Mouse (Mus musculus) heart, adult 2 months (tissue): Measurements from ENCODE around the gene Sema3d.

Experiments
- CTCF ChIP-seq: fragments of 200-600 bp; IDR thresholded peaks from 2 replicates; pipeline ENCODE4 v1.8.1; 2022; ENCODE audit warnings: antibody characterized with exemption, mild to moderate bottlenecking, moderate library complexity
- EP300 ChIP-seq: fragments of 200-500 bp; IDR thresholded peaks from 2 replicates; pipeline ENCODE4 v1.6.1; 2011; ENCODE audit warnings: low read depth, low read length, control low read depth; ENCODE audit not compliant: insufficient read depth
- POLR2A ChIP-seq: fragments of 200-500 bp; IDR thresholded peaks from 2 replicates; pipeline ENCODE4 v1.6.1; 2011; ENCODE audit warnings: mild to moderate bottlenecking, low read depth, low read length, control low read depth; ENCODE audit not compliant: insufficient read depth

DNA sequence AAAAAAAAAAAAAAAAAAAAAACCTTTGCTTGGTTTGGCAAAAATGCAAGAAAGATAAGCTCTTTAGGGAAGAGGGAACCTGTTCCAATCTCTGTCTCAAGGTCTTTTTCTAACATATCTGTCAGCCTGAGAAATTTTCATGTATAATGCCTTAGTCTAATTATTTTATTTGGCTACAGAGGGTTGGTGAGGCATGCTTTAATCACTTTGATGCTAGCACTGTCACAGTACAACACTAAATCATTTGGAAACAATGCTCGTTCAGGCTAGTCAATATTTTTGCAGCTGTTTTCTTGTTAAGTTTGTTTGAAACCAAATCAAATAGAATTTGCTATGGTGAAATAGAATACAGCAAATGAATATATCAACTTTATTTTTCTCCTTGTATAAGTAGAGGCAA lies 74.3 kb downstream of the Sema3d start:
- TF ChIP-seq CTCF (no peak), EP300 (no peak), POLR2A (no peak)
